Mouse (Mus musculus) limb, embryonic 15.5 days (tissue): Measurements from ENCODE around the gene Borcs7. TPM values are rescaled to one million over a fixed set of nuclear protein-coding genes. Genes with fewer than 3 reads are reported as not detected.
"Not testable (repeated sequence)": the region's sequence is repeated elsewhere in the genome, so short reads cannot be mapped to it uniquely, and the experiment has no call there.

Experiments
- ATAC-seq: fragments of 200-750 bp; cut with Nextera tagmentation; 2 replicates; pipeline ENCODE4 v1.8.0; 2017; ENCODE audit warnings: low read depth, moderate TSS enrichment; ENCODE audit not compliant: insufficient number of reproducible peaks, low FRiP score, low TSS enrichment
- H3K27ac ChIP-seq: fragments of 300-500 bp; sonication (generic); 2 replicates; pipeline ENCODE4 v1.5.1; 2015; ENCODE audit warnings: moderate library complexity, mild to moderate bottlenecking, inconsistent platforms
- H3K27me3 ChIP-seq: fragments of 300-500 bp; sonication (generic); 2 replicates; pipeline ENCODE4 v1.6.1; 2015; ENCODE audit warnings: inconsistent platforms
- H3K36me3 ChIP-seq: fragments of 300-500 bp; sonication (generic); 2 replicates; pipeline ENCODE4 v1.6.1; 2015; ENCODE audit warnings: inconsistent platforms
- H3K4me1 ChIP-seq: fragments of 300-500 bp; sonication (generic); 2 replicates; pipeline ENCODE4 v1.6.1; 2015; ENCODE audit warnings: inconsistent platforms
- H3K4me2 ChIP-seq: fragments of 300-500 bp; sonication (generic); 2 replicates; pipeline ENCODE4 v1.6.1; 2015; ENCODE audit warnings: mild to moderate bottlenecking, inconsistent platforms
- H3K4me3 ChIP-seq: fragments of 300-500 bp; sonication (generic); 2 replicates; pipeline ENCODE4 v1.5.1; 2015; ENCODE audit warnings: mild to moderate bottlenecking, inconsistent platforms
- H3K9ac ChIP-seq: fragments of 300-500 bp; sonication (generic); 2 replicates; pipeline ENCODE4 v1.6.1; 2015; ENCODE audit warnings: inconsistent platforms
- H3K9me3 ChIP-seq: fragments of 300-500 bp; sonication (generic); 2 replicates; pipeline ENCODE4 v1.6.1; 2016; ENCODE audit warnings: inconsistent platforms
- WGBS: fragments of 180-500 bp; shearing (Covaris S2); methylation state at CpG from one replicate; pipeline ENCODE4 v1.1.7; 2015; 5-methylcytosine and 5-hydroxymethylcytosine counted together
- polyA plus RNA-seq: library from polyadenylated mRNA; unstranded; fragments of >200 nt; fragmentation: Nextera tagmentation; extraction: Ambion mirVana; gene quantifications from 2 replicates; pipeline ENCODE4 v1.2.1, GENCODE M21; 2015

Gene Borcs7
- polyA plus RNA-seq, 1 experiment from 2014 or later: 14.3 TPM

DNA sequence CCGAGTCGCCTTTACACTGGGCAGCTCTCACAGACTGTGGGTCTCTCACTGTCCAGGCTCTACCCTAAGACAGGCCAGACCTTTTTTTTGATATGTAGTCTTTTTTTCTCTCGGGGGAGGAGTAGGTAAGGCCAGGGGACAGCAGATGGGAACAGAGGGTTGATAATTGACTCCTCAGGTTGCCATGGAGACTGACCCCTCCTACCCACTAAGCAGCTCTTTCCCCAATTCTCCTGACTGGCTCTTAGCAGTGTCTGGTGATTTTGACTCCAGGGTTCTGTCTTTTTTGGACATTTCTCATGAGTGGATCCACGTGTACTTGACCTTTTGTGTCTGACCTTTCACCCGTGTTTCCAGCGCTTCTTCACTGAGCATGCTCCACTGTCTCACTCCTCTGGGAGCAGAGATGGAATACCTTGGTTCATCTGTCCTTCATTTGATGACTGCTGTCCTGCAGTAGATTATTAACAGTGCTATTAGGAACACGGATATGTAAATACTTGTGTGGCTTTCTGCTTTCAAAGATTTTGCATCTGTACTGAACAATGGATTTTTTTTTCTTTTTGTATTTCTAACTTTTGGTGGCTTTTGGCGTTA, 37.5 kb downstream of the Borcs7 start:
- ATAC-seq: no peak
- H3K4me2 ChIP-seq: no peak overlapping the region
- H3K27me3 ChIP-seq: no peaks in the 10 kb centered on the region
- H3K4me3 ChIP-seq: no peak overlapping the region
- no peaks in the 10 kb centered on the region for H3K4me1 ChIP-seq
- no peaks in the 10 kb centered on the region for H3K9me3 ChIP-seq
- peaks cover 12% of the 10 kb centered on the region; the same call in 1 of the 2 replicates for H3K36me3 ChIP-seq
- no peak overlapping the region for H3K27ac ChIP-seq
- no peak overlapping the region for H3K9ac ChIP-seq
- WGBS: 55% methylated on average over 8 of the region's 8 CpGs

- peaks cover 12% of the 10 kb centered on the region; the same call in 1 of the 2 replicates for H3K36me3 ChIP-seq
- no peak overlapping the region for H3K27ac ChIP-seq
- no peak overlapping the region for H3K9ac ChIP-seq
- no peaks in the 10 kb centered on the region for H3K9me3 ChIP-seq
- H3K4me2 ChIP-seq: no peak overlapping the region
- ATAC-seq: no peak
- no peak overlapping the region for H3K4me3 ChIP-seq
- no peaks in the 10 kb centered on the region for H3K27me3 ChIP-seq
- 54% methylated on average over 11 of the region's 11 CpGs for WGBS
- H3K4me1 ChIP-seq: no peaks in the 10 kb centered on the region
These were observed 38.3 kb downstream of the Borcs7 start for GRCm38 (mm10) chr19:46727945-46728540.

DNA sequence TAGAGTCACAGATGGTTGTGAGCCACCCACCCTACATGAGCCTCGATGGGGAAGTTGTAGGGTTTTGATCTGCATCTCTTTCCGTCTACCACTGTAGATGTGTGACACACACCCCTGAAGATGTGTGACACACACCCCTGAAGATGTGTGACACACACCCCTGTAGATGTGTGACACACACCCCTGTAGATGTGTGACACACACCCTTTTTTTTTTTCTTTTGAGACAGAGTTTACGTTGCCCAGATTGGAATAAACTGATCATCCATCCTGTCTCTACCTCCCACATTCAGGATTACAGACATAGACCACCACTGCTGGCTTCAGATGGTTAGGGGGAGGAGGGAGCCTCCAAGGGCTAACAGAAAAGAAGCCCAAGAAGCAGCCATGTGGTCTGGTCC, 39.2 kb downstream of the Borcs7 start:
- H3K36me3 ChIP-seq: peaks cover 13% of the 10 kb centered on the region
- no peaks in the 10 kb centered on the region for H3K27me3 ChIP-seq
- H3K9ac ChIP-seq: no peak overlapping the region
- no peaks in the 10 kb centered on the region for H3K4me1 ChIP-seq
- no peak overlapping the region for H3K27ac ChIP-seq
- ATAC-seq: no peak
- no peak overlapping the region for H3K4me3 ChIP-seq
- 81% methylated on average over 3 of the region's 3 CpGs for WGBS
- no peaks in the 10 kb centered on the region for H3K9me3 ChIP-seq
- no peak overlapping the region for H3K4me2 ChIP-seq

- Histone ChIP-seq H3K4me2 (no peak overlapping the region), H3K36me3 (peaks cover 7% of the 10 kb centered on the region), H3K9me3 (no peaks in the 10 kb centered on the region), H3K9ac (no peak overlapping the region), H3K4me3 (no peak overlapping the region), H3K27me3 (no peaks in the 10 kb centered on the region), H3K4me1 (no peaks in the 10 kb centered on the region), H3K27ac (no peak overlapping the region)
- ATAC-seq: no peak
- 90% methylated on average over 10 of the region's 10 CpGs for WGBS
These were observed 41.6 kb downstream of the Borcs7 start for GRCm38 (mm10) chr19:46731351-46731750.

DNA sequence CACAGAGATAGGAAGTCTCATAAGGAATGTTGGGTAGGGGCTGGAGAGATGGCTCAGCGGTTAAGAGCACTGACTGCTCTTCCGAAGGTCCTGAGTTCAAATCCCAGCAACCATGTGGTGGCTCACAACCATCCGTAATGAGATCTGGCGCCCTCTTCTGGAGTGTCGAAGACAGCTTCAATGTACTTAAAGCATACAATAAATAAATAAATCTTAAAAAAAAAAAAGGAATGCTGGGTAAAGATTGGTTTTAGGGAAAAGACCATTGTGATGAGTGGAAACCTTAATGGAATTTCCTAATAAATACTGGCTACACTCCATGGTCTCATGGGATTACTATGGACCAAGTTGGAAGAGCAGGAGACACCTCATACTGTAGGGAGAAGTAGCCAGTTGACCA, 43.0 kb downstream of the Borcs7 start:
- not testable (repeated sequence) for H3K27me3 ChIP-seq, H3K4me2 ChIP-seq, H3K9ac ChIP-seq, H3K27ac ChIP-seq, H3K4me3 ChIP-seq, H3K9me3 ChIP-seq, H3K4me1 ChIP-seq, H3K36me3 ChIP-seq, ATAC-seq
- WGBS: 90% methylated on average over 5 of the region's 5 CpGs

DNA sequence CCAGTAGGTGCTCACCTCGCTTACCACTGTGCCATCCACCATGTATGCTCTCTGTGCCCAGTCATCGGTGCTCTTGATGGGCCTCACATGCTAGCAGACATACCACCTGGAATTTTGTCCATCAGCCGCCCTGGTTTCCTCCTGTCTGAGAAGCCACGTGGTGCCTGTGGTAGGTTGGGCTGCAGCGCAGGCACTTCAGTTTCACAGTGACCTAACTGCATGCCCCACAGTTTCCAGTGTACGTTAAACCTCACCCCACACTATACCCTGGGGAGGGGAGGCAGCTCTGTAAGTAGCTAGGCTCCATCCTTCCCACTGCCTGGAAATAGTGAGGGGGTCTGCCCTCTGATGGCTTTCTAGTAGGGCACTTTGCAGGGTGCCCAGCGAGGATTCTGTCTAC, 43.9 kb downstream of the Borcs7 start:
- no peaks in the 10 kb centered on the region for H3K9me3 ChIP-seq
- H3K9ac ChIP-seq: no peak overlapping the region
- no peaks in the 10 kb centered on the region for H3K27me3 ChIP-seq
- no peak for ATAC-seq
- peaks cover 6% of the 10 kb centered on the region; the same call in 1 of the 2 replicates for H3K36me3 ChIP-seq
- H3K4me3 ChIP-seq: no peak overlapping the region
- 85% methylated on average over 7 of the region's 7 CpGs for WGBS
- no peak overlapping the region for H3K27ac ChIP-seq
- no peaks in the 10 kb centered on the region for H3K4me1 ChIP-seq
- no peak overlapping the region for H3K4me2 ChIP-seq

- 72% methylated on average over 5 of the region's 5 CpGs for WGBS
- H3K9me3 ChIP-seq: no peaks in the 10 kb centered on the region
- no peak for ATAC-seq
- H3K27ac ChIP-seq: no peak overlapping the region
- no peak overlapping the region for H3K4me3 ChIP-seq
- peaks cover 10% of the 10 kb centered on the region; the same call in 1 of the 2 replicates for H3K36me3 ChIP-seq
- no peak overlapping the region for H3K9ac ChIP-seq
- H3K27me3 ChIP-seq: no peaks in the 10 kb centered on the region
- no peaks in the 10 kb centered on the region for H3K4me1 ChIP-seq
- H3K4me2 ChIP-seq: no peak overlapping the region
These were observed 45.5 kb downstream of the Borcs7 start for GRCm38 (mm10) chr19:46735241-46735640.

DNA sequence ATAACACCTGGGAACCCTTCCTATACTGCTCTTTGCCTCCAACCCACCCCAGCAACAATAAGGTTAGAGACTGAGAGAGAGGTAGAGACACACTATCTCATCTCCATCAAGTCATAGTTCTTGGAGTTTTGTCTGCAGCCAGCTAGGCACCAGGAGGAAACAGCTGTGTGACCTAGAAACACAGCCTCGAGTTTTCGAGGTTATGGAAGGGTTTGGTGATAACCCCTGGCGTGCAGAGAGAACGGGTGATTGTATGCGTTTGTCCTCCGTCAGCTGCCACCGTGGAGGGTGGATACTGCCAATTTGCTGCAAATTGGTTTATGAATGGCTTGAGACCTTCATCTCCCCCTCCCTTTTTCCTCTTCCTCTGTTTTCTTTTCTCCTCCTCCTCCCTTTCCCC, 47.4 kb downstream of the Borcs7 start:
- H3K9me3 ChIP-seq: no peaks in the 10 kb centered on the region

DNA sequence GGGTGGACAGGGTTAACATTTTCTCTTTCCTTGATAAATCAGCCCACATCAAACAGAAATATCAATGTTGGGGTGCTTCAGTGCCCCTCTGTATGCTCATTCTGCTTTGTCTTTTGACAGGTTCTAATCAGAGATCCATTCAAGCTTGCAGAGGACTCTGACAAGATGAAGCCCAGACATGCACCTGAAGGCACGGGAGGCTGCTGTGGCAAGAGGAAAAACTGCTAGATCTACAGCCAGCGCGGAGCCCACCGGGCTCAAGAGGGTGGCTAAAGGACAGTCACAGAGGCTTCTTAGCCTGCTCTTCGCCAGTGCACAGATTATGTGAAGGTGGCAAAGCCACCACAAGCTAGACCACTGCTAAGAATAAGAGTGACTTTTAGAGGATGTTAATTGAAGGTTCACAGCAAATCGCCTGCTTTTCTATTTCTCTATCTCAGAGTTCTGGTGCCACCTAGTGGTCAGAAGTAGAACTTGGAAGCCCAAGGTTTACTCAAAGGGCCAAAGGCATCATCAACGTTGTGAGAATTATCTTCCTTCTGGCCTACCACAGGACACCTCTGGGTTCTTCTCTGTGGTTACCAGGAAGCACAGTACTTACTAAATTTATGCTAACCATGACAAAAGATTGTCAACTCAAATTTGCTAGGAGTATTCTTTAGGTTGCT, 50.8 kb downstream of the Borcs7 start:
- Histone ChIP-seq H3K9ac (no peak overlapping the region), H3K4me2 (no peak overlapping the region), H3K9me3 (no peaks in the 10 kb centered on the region), H3K4me3 (no peak overlapping the region), H3K36me3 (peaks cover 5% of the 10 kb centered on the region; the same call in 1 of the 2 replicates), H3K27me3 (no peaks in the 10 kb centered on the region), H3K4me1 (no peaks in the 10 kb centered on the region), H3K27ac (no peak overlapping the region)
- no peak for ATAC-seq
- 54% methylated on average over 7 of the region's 7 CpGs for WGBS

More for the DNA sequence above, 47.4 kb downstream of the Borcs7 start:
- no peaks in the 10 kb centered on the region for H3K4me1 ChIP-seq
- peaks cover 8% of the 10 kb centered on the region; the same call in 1 of the 2 replicates for H3K36me3 ChIP-seq
- no peak overlapping the region for H3K4me3 ChIP-seq
- H3K4me2 ChIP-seq: no peak overlapping the region
- H3K27me3 ChIP-seq: no peaks in the 10 kb centered on the region
- 69% methylated on average over 7 of the region's 7 CpGs for WGBS
- no peak overlapping the region for H3K9ac ChIP-seq
- no peak for ATAC-seq
- no peak overlapping the region for H3K27ac ChIP-seq

DNA sequence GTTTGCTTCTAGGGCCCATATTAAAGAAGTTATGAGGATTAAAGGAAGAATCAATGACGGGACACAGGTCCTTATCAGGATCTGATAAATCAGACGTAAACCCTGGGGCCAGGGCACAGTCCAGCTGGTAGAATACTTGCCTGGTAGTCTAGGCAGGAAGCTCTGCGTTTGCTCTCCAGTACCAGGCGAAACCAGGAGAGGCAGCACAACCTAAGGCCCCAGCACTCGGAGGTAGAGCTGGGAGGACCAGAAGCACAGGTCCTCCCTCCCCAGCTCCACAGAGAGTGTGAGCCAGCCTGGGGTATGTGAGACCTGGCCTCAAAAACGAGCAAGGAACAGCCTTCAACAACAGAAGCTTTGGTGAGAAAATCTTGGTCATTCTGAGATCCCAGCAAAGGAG, 51.9 kb downstream of the Borcs7 start:
- no peaks in the 10 kb centered on the region for H3K9me3 ChIP-seq
- WGBS: 50% methylated on average over 6 of the region's 6 CpGs
- ATAC-seq: no peak
- H3K4me2 ChIP-seq: no peak overlapping the region
- H3K4me3 ChIP-seq: no peak overlapping the region
- H3K27ac ChIP-seq: no peak overlapping the region
- H3K4me1 ChIP-seq: no peaks in the 10 kb centered on the region
- no peaks in the 10 kb centered on the region for H3K27me3 ChIP-seq
- peaks cover 5% of the 10 kb centered on the region; the same call in 1 of the 2 replicates for H3K36me3 ChIP-seq
- H3K9ac ChIP-seq: no peak overlapping the region

- Histone ChIP-seq H3K4me2 (no peak overlapping the region), H3K27me3 (no peaks in the 10 kb centered on the region), H3K4me1 (no peaks in the 10 kb centered on the region), H3K36me3 (no peaks in the 10 kb centered on the region), H3K9ac (no peak overlapping the region), H3K4me3 (no peak overlapping the region), H3K27ac (no peak overlapping the region), H3K9me3 (no peaks in the 10 kb centered on the region)
- ATAC-seq: no peak
- WGBS: 69% methylated on average over 9 of the region's 9 CpGs
These were observed 55.0 kb downstream of the Borcs7 start for GRCm38 (mm10) chr19:46744681-46745080.

DNA sequence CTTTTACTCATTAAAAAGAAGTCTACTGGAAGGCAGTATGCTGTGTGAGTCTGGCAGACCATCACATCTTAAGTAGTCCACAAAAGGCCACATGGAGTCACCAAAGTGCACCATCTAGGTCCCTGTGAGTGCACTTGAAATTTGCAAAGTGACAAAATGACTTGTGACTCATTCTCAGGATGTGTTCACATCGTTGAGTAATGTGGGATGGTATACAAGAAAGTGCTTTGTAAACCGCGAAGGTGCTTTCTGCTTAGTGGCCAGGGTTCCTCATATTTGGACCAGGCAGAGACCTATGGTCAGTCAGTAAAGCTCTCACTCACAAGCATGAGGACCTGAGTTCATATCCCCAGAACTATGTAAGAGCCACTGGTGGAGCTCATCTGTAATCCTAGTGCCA, 58.1 kb downstream of the Borcs7 start:
- no peak for ATAC-seq
- Histone ChIP-seq H3K27ac (no peak overlapping the region), H3K4me3 (no peak overlapping the region), H3K9ac (no peak overlapping the region), H3K27me3 (no peaks in the 10 kb centered on the region), H3K4me1 (no peaks in the 10 kb centered on the region), H3K4me2 (no peak overlapping the region), H3K36me3 (no peaks in the 10 kb centered on the region), H3K9me3 (no peaks in the 10 kb centered on the region)
- 91% methylated on average over 3 of the region's 3 CpGs for WGBS
